Mouse (Mus musculus): ENCODE results near the gene Ift88. TPM values are rescaled to one million over a fixed set of nuclear protein-coding genes. Genes with fewer than 3 reads are reported as not detected.

The Ift88 gene
- polyA plus RNA-seq, 1 experiment from 2014 or later = 17.4 TPM

DNA sequence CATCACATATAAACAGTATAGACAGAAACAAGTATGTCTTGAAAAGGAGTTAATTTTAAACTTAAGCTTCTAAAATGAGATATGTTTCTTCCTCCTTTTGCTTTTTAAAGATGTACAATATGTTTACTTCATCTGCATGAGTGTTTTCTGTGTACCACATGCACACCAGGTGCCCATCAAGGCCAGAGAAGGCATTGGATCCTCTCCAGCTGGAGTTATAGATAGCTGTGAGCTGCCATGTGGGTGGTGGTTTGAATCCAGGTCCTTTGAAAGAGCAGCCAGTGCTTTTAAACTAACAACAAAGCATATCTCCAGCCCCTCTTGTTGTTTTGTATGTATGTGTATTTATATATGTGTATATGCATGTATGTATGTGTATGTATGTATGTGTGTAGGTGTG is 129.1 kb downstream of the Ift88 start:
- H3K4me1 ChIP-seq (ENCODE audit: control insufficient read depth, insufficient read depth, low read length) = no peaks in the 10 kb centered on the region
- no peak overlapping the region for H3K4me3 ChIP-seq (ENCODE audit: low read depth, low read length)
- H3K4me2 ChIP-seq (ENCODE audit: low read depth, low read length) = no peak overlapping the region
- DNase-seq (ENCODE audit: low spot score) = no peak
- ATAC-seq (ENCODE audit: low read depth) = no peak
- peaks cover 23% of the 10 kb centered on the region for H3K36me3 ChIP-seq (ENCODE audit: control insufficient read depth, insufficient read depth, low read length)
- H3K27ac ChIP-seq (replicated peaks; ENCODE audit: low read depth, low read length) = no peak overlapping the region
- H3K27me3 ChIP-seq (replicated peaks; ENCODE audit: control insufficient read depth, insufficient read depth, low read length) = no peaks in the 10 kb centered on the region
- H3K9ac ChIP-seq (ENCODE audit: low read depth, low read length) = no peak overlapping the region
- H3K9me3 ChIP-seq (ENCODE audit: control insufficient read depth, low read length) = no peaks in the 10 kb centered on the region

DNA sequence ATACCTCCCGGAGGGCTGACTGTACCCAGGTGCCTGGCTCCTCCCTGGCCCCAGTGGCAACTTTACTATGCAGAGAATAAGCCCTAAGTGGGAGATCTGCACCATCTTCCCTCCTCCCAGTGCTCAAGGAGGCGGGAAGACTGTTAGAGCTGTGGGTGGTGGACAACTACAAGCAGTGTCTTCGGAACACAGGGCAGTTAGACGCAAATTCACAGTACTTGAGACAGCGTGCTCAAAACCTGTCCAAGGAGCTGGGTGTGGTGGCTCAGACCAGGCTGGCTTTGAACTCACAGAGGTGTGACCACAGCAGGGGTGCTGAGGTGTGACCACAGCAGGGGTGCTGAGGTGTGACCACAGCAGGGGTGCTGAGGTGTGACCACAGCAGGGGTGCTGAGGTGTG is 130.6 kb downstream of the Ift88 start:
- 94% methylated on average over 5 of the region's 5 CpGs for WGBS
- H3K4me3 ChIP-seq (ENCODE audit: low read depth, low read length) = no peak overlapping the region
- H3K4me2 ChIP-seq (ENCODE audit: low read depth, low read length) = no peak overlapping the region
- H3K27ac ChIP-seq (replicated peaks; ENCODE audit: low read depth, low read length) = no peak overlapping the region
- H3K9me3 ChIP-seq (ENCODE audit: control insufficient read depth, low read length) = no peaks in the 10 kb centered on the region
- ATAC-seq (ENCODE audit: low read depth) (no peak), DNase-seq (ENCODE audit: low spot score) (no peak)
- H3K9ac ChIP-seq (ENCODE audit: low read depth, low read length) = no peak overlapping the region
- no peaks in the 10 kb centered on the region for H3K27me3 ChIP-seq (replicated peaks; ENCODE audit: control insufficient read depth, insufficient read depth, low read length)
- no peaks in the 10 kb centered on the region for H3K4me1 ChIP-seq (ENCODE audit: control insufficient read depth, insufficient read depth, low read length)
- peaks cover 17% of the 10 kb centered on the region for H3K36me3 ChIP-seq (ENCODE audit: control insufficient read depth, insufficient read depth, low read length)

DNA sequence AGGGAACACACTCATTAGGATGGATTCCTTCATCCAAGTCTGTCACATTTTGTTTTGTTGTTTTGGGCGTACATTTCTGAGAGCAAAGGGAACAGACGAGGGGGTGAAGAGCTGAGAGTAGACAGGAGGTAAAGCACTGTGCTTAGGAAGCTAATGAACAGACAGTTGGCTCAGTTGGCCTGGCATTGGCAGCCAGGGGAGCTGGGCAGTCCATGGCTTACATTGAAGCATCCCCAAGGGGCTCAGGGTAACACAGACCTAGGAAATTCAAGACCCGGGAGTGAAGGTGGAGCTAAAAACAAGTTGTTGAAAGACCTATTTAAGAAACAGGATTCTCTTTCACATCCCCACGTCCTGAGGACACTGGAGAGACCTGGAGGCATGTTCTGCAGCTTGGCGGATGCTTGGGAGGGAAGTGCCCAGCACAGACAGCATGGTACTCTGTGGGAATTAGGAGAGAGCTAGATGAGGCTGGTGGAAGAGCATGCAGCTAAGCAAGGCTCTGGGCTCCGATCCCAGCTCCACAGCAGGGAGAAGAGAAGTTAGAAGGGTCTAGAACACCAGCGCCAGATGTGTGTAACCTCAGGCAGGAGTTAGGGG is 131.7 kb downstream of the Ift88 start:
- Histone ChIP-seq H3K4me2 (ENCODE audit: low read depth, low read length) (no peak overlapping the region), H3K27me3 (replicated peaks; ENCODE audit: control insufficient read depth, insufficient read depth, low read length) (no peaks in the 10 kb centered on the region), H3K4me1 (ENCODE audit: control insufficient read depth, insufficient read depth, low read length) (no peaks in the 10 kb centered on the region), H3K9ac (ENCODE audit: low read depth, low read length) (no peak overlapping the region), H3K4me3 (ENCODE audit: low read depth, low read length) (no peak overlapping the region), H3K36me3 (ENCODE audit: control insufficient read depth, insufficient read depth, low read length) (peaks cover 11% of the 10 kb centered on the region), H3K27ac (replicated peaks; ENCODE audit: low read depth, low read length) (no peak overlapping the region), H3K9me3 (ENCODE audit: control insufficient read depth, low read length) (no peaks in the 10 kb centered on the region)
- DNase-seq (ENCODE audit: low spot score) (no peak), ATAC-seq (ENCODE audit: low read depth) (no peak)
- WGBS = 68% methylated on average over 7 of the region's 7 CpGs

DNA sequence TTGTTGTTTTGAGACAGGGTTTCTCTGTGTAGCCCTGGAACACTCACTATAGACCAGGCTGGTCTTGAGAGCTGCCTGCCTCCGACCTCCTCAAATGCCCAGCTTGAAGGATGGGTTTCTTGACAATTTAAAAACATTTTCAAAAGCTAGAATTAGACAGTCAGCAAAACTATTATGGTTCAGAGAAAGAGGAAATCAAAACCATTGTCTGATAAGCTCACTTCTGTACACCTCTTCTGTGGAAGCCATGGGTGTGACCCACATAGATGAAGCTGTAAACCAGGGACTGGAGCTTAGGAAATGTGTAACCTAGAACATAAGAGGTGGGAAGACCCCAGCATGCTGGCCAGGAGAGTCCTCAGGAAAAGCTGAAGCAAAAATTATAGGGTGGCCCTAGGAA is 133.1 kb downstream of the Ift88 start:
- ATAC-seq (ENCODE audit: low read depth) (no peak), DNase-seq (ENCODE audit: low spot score) (no peak)
- Histone ChIP-seq H3K27me3 (replicated peaks; ENCODE audit: control insufficient read depth, insufficient read depth, low read length) (no peaks in the 10 kb centered on the region), H3K9ac (ENCODE audit: low read depth, low read length) (no peak overlapping the region), H3K36me3 (ENCODE audit: control insufficient read depth, insufficient read depth, low read length) (peaks cover 11% of the 10 kb centered on the region), H3K4me3 (ENCODE audit: low read depth, low read length) (no peak overlapping the region), H3K27ac (replicated peaks; ENCODE audit: low read depth, low read length) (no peak overlapping the region), H3K4me2 (ENCODE audit: low read depth, low read length) (no peak overlapping the region), H3K9me3 (ENCODE audit: control insufficient read depth, low read length) (no peaks in the 10 kb centered on the region), H3K4me1 (ENCODE audit: control insufficient read depth, insufficient read depth, low read length) (no peaks in the 10 kb centered on the region)
- 95% methylated on average over 1 of the region's 1 CpGs for WGBS

DNA sequence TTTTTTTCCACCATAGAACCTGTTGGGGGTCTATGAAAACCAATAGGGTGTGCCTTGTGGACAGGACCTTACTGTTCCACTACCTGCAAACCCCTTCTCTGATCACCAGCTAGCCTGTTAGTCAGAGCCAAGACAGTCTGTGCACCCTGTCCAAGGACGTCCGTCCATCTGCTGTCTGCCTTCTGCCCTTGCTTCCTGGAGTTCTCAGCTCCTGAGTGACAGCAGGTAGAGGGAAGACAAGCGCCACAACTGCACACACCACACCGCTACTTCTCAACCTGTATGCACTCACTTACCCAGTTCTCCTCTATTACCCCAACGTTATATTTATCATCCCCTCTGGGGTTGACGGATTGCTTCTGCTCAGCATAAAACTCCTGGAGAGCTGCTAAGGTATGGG is 141.8 kb downstream of the Ift88 start:
- H3K4me1 ChIP-seq (ENCODE audit: control insufficient read depth, insufficient read depth, low read length) = peaks cover 1% of the 10 kb centered on the region
- H3K36me3 ChIP-seq (ENCODE audit: control insufficient read depth, insufficient read depth, low read length) = 0 out of 2 replicates have a peak, but pooled peaks cover 9% of the 10 kb centered on the region
- no peak overlapping the region for H3K4me3 ChIP-seq (ENCODE audit: low read depth, low read length)
- DNase-seq (ENCODE audit: low spot score) = no peak
- no peaks in the 10 kb centered on the region for H3K27me3 ChIP-seq (replicated peaks; ENCODE audit: control insufficient read depth, insufficient read depth, low read length)
- 83% methylated on average over 6 of the region's 6 CpGs for WGBS
- H3K4me2 ChIP-seq (ENCODE audit: low read depth, low read length) = no peak overlapping the region
- H3K9me3 ChIP-seq (ENCODE audit: control insufficient read depth, low read length) = no peaks in the 10 kb centered on the region
- no peak overlapping the region for H3K9ac ChIP-seq (ENCODE audit: low read depth, low read length)
- no peak for ATAC-seq (ENCODE audit: low read depth)
- no peak overlapping the region for H3K27ac ChIP-seq (replicated peaks; ENCODE audit: low read depth, low read length)

Other genes starting within 250 kb of the Ift88 start
- 32.0 and 37.0 TPM in 2 replicates for gene Cryl1, start 25.5 kb upstream of the Ift88 start, polyA plus RNA-seq (2014; fragmentation: Nextera tagmentation; extraction: Ambion mirVana)
- gene Il17d, start 100.7 kb downstream of the Ift88 start, polyA plus RNA-seq (2014; fragmentation: Nextera tagmentation; extraction: Ambion mirVana) = 5.4 and 5.5 TPM in 2 replicates
- gene Eef1akmt1, start 147.6 kb downstream of the Ift88 start, polyA plus RNA-seq (2014; fragmentation: Nextera tagmentation; extraction: Ambion mirVana) = 87.2 and 105 TPM in 2 replicates
- 23.0 and 26.5 TPM in 2 replicates for gene Xpo4, start 241.4 kb downstream of the Ift88 start, polyA plus RNA-seq (2014; fragmentation: Nextera tagmentation; extraction: Ambion mirVana)